Mouse (Mus musculus) erythroid progenitor cell, adult 5-6 weeks (primary cell): Measurements from ENCODE around the gene Rasal2. TPM values are rescaled to one million over a fixed set of nuclear protein-coding genes. Genes with fewer than 3 reads are reported as not detected.

Source experiments
- ATAC-seq: replicated peaks from 2 replicates; pipeline ENCODE4 v1.8.0; 2016; ENCODE audit warnings: moderate number of reproducible peaks, mild to moderate bottlenecking, moderate TSS enrichment, inconsistent platforms; ENCODE audit not compliant: poor library complexity, low FRiP score, severe bottlenecking
- total RNA-seq, 2 experiments: library from RNA; stranded (forward) in 1 of 2; stranded (reverse) in 1 of 2; fragments of 150-400 nt in 1 of 2; fragments of 186-747, 209-891 nt in 1 of 2; gene quantifications; 2 replicates each; pipeline versions ENCODE4 v1.2.3 to v1.2.4; 2015 to 2017; ENCODE audit warnings: low replicate concordance in 2 of 2

Rasal2 gene
- total RNA-seq (2015; ENCODE audit: low replicate concordance) (0.36 TPM in 1 of 2 replicates, not detected in the other), total RNA-seq (2017; ENCODE audit: low replicate concordance) (0.26 and 0.76 TPM in 2 replicates)

DNA sequence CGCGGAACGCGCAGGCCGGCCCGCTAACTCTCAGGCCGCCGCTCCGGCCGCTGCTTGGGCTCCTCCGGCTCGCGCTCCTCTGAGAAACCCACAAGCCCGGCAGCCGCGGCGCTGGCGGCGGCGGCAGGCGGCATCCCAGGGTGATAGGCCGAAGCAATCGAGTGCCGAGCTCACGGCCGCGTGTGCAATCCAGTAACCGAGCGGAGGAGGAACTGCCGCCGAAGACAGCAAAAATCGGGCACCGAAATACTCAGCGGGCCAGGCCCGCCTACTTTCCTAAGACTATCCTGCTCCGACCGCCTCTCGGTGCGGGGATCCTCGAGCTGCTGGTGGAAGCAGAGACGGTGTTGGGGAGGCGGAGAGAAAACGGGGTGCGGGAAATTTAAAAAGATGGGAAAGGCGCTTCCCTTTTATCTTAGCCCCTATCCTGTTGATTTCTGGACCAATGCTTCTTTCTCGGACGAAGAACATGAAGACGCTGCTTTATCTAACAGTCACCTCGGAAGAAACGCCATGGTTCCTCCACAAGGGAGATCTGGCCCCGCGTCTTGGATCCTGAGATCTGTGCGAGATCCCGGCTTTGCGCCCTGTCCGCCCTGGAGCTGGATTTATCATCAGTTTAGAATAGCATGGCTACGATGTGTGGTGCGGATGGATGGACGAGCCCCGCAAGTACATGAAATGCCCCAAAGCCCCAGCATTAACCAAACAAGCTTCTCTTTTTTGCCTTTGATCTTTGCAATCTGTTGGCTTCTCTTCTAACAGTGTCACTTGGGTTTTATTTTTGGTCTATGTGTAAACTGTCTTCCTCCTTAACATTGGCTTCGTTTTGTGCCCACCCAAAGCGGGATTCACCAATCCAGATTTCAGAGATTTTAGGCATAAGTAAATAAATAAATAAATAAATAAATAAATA is at the start of gene Rasal2:
Gene Rasal2 (minus strand): TSS at position 142 of the 916 bp plus-strand sequence.
- peak; percentile 61; the same call in 1 of the 2 replicates for ATAC-seq

- ATAC-seq, result no peak
Measured at GRCm38 (mm10) chr1:157461276-157461675, 48.9 kb upstream of the Rasal2 start.

- ATAC-seq, result no peak
Measured at GRCm38 (mm10) chr1:157459904-157460303, 47.5 kb upstream of the Rasal2 start.

GRCm38 (mm10) chr1:157458421-157459208 is 46.2 kb upstream of the Rasal2 start, which contains the start of gene Cryzl2:
Cryzl2 (plus strand) TSS chr1:157458577.
- ATAC-seq, result peak; percentile 77

DNA sequence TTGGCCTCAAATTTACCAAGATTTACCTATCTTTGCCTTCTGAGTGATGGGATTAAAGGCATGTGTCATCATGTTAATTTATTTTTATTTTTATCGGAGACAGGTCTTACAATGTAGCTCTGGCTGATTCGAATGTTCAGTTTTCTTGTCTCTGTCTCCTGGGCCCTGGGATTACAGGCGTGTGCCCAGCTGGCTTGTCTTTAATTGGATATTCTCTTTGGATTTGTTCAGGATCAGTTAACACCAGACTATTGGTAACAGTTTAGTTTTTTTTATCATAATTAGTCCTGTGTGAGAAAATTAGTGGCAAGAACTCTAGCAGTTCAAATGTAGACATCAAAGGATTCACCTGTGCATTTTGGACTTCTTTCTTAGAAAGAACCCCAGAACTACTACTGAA is 45.4 kb upstream of the Rasal2 start:
- ATAC-seq, result no peak

DNA sequence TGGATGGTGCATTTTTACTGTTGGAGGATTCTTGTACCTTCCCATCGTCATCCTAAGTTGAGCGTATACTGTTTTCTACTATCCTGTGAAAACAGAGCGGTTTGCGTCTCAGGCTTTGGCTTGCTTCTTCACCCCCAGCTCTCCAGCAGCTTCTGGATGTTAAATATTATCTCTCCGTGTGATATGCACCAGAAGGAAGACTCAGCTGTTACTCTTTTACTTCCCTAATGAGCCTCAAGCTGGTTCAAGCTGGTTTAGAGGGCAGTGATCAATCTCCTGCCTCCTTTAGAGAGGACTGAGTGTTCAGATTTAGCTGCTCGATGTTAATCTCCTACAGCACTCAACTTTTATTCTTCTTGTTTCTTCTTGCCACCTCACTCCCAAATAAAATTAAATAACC is 42.5 kb upstream of the Rasal2 start:
- no peak for ATAC-seq

- ATAC-seq, result no peak
Measured at GRCm38 (mm10) chr1:157452759-157453549, 40.6 kb upstream of the Rasal2 start.

- no peak for ATAC-seq
Measured at GRCm38 (mm10) chr1:157452284-157452683, 39.9 kb upstream of the Rasal2 start.

DNA sequence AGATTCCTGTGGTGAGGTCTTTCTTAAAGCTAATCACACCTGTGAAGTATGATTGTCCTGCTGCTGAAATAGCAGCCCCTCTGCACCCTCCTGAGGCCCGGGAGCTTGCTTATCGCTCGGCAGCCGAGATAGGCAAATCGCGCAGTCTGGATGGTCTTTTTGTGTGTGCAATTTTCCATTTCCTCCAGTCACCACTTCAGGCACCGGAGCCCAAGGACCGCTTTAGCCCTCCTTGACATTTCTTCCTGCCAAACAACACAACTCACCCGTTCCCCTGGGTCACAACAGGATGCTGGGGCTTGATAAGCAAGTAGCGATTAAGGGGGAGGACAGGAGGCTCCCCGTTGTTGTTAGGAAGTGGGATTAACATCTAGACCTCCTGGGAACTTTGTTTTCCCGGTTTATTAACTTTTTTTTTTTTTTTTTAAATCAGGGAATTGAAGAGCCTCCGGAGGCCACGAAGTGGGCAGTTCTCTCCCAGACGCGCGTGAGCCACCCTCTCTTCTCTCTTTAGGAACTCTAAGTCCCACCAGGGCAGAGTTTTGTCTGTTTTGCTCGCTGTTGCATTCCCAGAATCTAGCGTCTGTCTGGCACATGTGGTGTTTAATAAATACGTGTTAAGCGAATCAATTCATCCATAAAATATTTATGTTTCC is 37.7 kb upstream of the Rasal2 start:
- ATAC-seq, result no peak

- no peak for ATAC-seq
Measured at GRCm38 (mm10) chr1:157449532-157449931, 37.1 kb upstream of the Rasal2 start.

GRCm38 (mm10) chr1:157448805-157449188 is 36.4 kb upstream of the Rasal2 start:
- no peak for ATAC-seq

- no peak for ATAC-seq
Measured at GRCm38 (mm10) chr1:157448164-157448804, 35.9 kb upstream of the Rasal2 start.

DNA sequence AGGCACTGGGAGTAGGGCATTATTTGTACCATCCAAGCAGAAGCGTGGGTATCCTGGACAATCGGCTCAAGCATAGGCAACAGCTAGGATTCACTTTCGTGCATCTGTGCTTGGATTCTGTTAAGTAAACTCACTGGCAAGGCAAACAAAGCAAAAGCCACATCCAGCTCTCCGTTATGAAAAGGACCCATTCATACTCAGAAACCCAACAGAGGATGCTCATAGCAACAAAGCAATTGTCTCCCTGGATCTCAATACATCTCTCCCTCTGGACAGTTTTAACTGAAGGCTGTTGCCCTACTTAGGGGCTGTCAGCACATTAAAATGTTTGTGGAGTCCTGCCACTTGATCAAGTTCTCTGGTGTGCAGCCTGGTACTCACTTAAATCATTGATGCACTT is 34.7 kb upstream of the Rasal2 start:
- ATAC-seq, result no peak

DNA sequence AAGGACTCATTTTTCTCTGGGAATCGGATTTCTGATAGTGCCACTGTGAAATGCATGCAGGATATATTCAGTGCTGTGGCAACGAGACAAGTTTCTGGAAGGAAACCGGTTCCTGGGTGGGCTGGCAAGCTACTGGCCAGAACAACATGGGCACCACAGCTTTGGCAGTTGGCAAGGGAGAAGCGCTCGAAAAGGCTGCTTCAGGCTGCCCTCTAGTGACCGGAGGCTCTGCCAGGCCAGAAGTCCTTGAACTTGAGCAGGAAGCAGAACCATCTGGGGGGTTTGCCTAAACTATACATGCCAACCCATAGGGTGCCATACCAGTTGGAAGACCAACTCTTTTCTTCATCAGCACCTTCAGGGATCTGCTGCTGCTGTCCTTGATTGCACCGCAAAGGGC is 33.9 kb upstream of the Rasal2 start:
- no peak for ATAC-seq

- ATAC-seq, result no peak
Measured at GRCm38 (mm10) chr1:157445398-157445910, 33.1 kb upstream of the Rasal2 start.

DNA sequence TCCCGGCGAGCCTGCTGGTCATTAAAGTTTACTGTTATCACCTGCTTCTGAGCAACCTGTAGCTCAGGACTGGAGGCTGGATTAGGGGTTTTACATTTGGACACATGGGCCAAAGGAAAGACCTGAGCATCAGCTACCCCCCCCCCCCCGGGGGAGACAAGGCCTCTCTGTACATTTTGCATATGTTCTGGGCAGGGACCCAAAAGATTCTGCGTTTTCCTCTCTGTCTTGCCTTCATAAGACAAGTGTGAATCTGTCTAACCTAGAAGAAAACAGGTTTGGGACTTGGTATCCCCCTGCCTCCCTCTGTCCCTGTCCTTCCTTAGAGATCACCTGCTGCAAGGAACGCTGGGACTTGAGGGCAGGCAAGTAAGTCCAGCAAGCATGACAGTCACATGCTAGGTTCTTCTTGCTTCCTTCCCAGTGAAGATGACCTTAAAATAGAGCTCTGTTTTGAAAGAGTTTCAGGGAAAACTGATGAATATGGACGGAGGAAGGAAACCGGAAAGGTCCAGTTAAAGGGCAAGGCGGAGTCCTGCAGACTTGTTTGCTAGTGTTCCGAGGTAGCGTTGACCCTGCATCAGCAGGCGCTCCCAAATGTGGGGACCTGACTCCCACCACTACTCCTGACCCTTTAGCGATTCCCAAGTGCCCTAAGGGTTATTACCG is 32.4 kb upstream of the Rasal2 start:
- no peak for ATAC-seq

- ATAC-seq, result no peak
Measured at GRCm38 (mm10) chr1:157443723-157444561, 31.5 kb upstream of the Rasal2 start.
